In genomic region chr9:31775956-31776355, GRCm38 (mm10) we compare ENCODE assay signal across 7 mouse cellular contexts.
"Had no signal": no experiment of that assay in that cellular context is flagged by ENCODE, and none has a peak within 500 bp of the region (broad histone marks: within the 10 kb centered on the region; RNA-seq: fewer than 3 reads in every experiment).

No protein-coding gene starts in this region.

- DNase-seq: kidney, postnatal 14 days; lung, postnatal 4 days; retina, postnatal 1 day; right cerebral cortex, postnatal 4 days; spleen, adult 18-20 months; thymus, adult 18-20 months; thymus, postnatal 14 days had no signal
